Mouse (Mus musculus) olfactory bulb, adult 2 months (tissue): ENCODE results near the gene Dpp6. TPM values are rescaled to one million over a fixed set of nuclear protein-coding genes. Genes with fewer than 3 reads are reported as not detected.
A peak's percentile ranks its signal among the peaks of the same experiment; 100 is the strongest.

Experiments used
- H3K27ac ChIP-seq: fragments of 200-500 bp; 2 replicates; pipeline ENCODE4 v1.5.1; 2012; ENCODE audit warnings: low read depth, low read length; ENCODE audit not compliant: insufficient read depth
- H3K4me1 ChIP-seq: fragments of 200-500 bp; 2 replicates; pipeline ENCODE4 v1.6.1; 2012; ENCODE audit warnings: low read length; ENCODE audit not compliant: control insufficient read depth, insufficient read depth
- H3K4me3 ChIP-seq: fragments of 200-500 bp; 2 replicates; pipeline ENCODE4 v1.5.1; 2012; ENCODE audit warnings: mild to moderate bottlenecking, low read depth, low read length, moderate library complexity; ENCODE audit not compliant: insufficient read depth
- CTCF ChIP-seq: fragments of 200-500 bp; IDR thresholded peaks from 2 replicates; pipeline ENCODE4 v1.5.1; 2012; ENCODE audit warnings: low read depth, mild to moderate bottlenecking, low read length, moderate library complexity; ENCODE audit not compliant: insufficient read depth
- POLR2A ChIP-seq: fragments of 200-500 bp; IDR thresholded peaks from 2 replicates; pipeline ENCODE4 v1.6.1; 2012; ENCODE audit warnings: mild to moderate bottlenecking, low read depth, low read length, moderate library complexity; ENCODE audit not compliant: insufficient read depth
- WGBS: fragments of 180-500 bp; shearing (Covaris S2); methylation state at CpG from one replicate; pipeline ENCODE4 v1.1.7; 2018; 5-methylcytosine and 5-hydroxymethylcytosine counted together
- polyA plus RNA-seq: library from polyadenylated mRNA; stranded (reverse); fragments of >200 nt; gene quantifications from 2 replicates; pipeline ENCODE4 v1.2.4, GENCODE M21; 2012; ENCODE audit warnings: low replicate concordance; ENCODE audit not compliant: missing spikeins, insufficient read depth, insufficient read length

Gene Dpp6
- polyA plus RNA-seq, 1 experiment, result not detected

DNA sequence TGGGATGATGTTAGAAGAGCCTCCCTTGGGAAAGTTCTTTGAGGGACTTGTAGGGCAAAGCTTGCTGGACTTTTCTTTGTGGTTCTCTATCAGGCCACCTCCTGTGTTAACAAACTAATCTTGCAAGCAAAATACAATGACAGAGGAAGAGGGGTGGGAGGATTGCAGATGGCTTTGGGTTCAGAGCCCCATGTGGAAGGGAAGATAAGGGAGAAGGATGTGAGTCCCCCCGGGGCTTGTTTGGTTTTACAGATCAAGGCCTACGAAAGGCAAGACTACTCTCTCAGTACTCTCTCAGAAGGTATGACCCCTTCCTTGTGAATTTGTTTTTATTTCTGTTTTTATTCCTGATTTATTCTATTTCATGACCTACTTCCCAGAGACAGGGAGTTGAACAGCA lies 431.7 kb downstream of the Dpp6 start:
- Histone ChIP-seq H3K4me3 (no peak overlapping the region), H3K27ac (no peak overlapping the region), H3K4me1 (peaks cover 20% of the 10 kb centered on the region)
- TF ChIP-seq CTCF, result no peak
- no peak for TF ChIP-seq POLR2A
- 90% methylated on average over 2 of the region's 2 CpGs for WGBS

DNA sequence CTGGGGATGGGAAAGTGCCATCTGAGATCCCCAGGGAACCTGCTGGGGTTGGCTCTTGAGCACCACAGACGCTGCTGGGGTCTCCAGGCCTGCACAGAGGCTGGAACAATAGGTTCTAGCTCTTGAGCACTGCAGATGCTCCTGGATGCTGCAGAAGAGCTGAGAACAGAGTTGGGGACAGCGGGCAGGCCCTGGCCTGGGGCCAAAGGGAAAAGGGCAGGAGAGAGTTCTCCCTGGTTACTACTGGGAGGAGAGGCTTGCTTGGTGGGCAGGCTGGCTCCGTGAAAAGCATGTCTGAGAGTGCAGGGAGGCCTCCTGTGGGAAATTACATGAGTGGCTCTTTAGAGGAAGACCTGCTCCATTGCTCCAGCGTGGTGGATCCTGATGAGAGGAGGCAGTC lies 432.9 kb downstream of the Dpp6 start:
- no peak overlapping the region for H3K27ac ChIP-seq

DNA sequence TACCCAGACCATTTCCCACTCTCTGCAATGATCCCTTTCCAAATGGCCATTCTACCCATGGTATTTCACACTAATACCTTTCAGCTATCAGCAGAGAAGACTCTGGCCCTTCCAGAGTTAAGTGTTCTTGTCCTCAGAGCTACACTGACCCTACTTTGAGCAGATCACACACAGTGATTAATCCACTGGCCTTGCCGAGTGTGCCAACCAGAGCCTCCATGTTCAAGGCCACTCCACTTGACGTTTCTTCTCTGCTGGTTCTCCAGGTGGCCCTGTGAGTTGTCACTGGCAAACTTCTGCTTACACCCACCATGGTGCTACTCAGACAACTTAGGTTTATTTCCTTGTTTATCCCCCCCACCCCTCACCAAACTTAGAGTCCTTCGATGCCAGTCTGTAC lies 433.9 kb downstream of the Dpp6 start:
- 91% methylated on average over 3 of the region's 3 CpGs for WGBS
- H3K4me3 ChIP-seq, result no peak overlapping the region
- H3K4me1 ChIP-seq, result peaks cover 29% of the 10 kb centered on the region
- TF ChIP-seq POLR2A, result no peak
- TF ChIP-seq CTCF, result no peak
- H3K27ac ChIP-seq, result no peak overlapping the region

More for the DNA sequence above, 432.9 kb downstream of the Dpp6 start:
- TF ChIP-seq POLR2A, result no peak
- no peak for TF ChIP-seq CTCF
- Histone ChIP-seq H3K4me1 (peaks cover 26% of the 10 kb centered on the region), H3K4me3 (no peak overlapping the region)
- WGBS, result 55% methylated on average over 4 of the region's 4 CpGs

DNA sequence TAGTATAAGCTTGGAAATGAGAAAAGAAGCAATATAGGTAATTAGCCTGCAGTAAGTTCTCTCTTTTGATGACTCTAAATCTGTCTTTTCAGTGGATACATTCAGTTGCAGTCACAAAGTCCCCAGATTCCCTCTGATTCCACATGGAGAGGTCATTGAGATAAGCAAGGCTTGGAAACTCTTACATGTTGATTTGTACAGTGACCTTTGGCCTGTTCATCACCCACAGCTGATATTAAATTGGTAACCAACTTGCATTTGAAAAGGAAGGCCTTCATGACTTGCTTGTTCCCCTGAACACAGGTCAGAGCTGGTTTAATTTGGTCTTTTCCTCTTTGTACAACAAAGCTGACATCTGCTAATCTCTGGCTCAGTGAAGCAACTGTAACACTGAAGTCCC lies 434.4 kb downstream of the Dpp6 start:
- H3K4me3 ChIP-seq, result no peak overlapping the region
- peaks cover 32% of the 10 kb centered on the region for H3K4me1 ChIP-seq
- no peak overlapping the region for H3K27ac ChIP-seq
- TF ChIP-seq CTCF, result no peak
- no peak for TF ChIP-seq POLR2A

DNA sequence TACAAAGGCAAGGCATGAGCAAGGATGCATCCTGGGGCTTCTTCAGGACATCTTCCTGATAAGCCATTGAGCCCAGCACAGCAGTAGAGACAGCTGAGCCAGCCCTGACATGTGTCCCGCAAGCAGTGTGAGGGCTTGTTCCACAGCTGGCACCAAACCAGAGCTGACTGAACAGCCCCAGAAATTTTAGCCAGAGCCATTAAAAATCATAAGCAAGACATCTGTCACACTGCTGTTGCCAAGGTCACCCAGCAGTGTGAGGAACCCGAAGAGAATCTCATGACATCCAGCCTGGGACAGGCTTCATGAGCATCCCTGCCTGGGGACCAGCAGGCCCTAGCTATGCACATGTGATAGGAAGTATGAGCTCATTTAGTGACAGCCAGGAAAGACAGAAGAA lies 438.2 kb downstream of the Dpp6 start:
- Histone ChIP-seq H3K27ac (no peak overlapping the region), H3K4me3 (no peak overlapping the region), H3K4me1 (peaks cover 24% of the 10 kb centered on the region)
- no peak for TF ChIP-seq CTCF
- TF ChIP-seq POLR2A, result no peak
- 69% methylated on average over 2 of the region's 2 CpGs for WGBS

DNA sequence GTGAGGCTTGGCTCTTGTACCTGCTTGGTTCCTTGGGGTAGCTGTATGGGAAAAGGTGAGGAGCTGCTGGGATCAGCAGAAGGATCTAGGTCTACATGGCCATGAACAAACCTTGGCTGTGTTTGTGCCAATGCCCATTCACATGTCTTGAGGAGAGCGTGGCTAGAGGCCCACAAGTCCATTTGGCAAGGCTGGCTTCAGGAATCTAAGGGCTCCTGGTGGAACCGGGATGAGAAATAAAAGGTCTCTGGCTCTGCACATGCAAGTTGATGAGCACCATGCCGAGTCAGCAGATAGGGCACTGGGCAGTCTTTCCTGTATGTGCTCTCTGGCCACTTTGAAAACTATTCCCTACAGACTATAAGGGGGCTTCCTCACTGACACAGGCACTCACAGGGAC lies 441.6 kb downstream of the Dpp6 start:
- Histone ChIP-seq H3K4me1 (peaks cover 30% of the 10 kb centered on the region), H3K27ac (no peak overlapping the region), H3K4me3 (no peak overlapping the region)
- no peak for TF ChIP-seq CTCF
- no peak for TF ChIP-seq POLR2A
- WGBS, result 79% methylated on average over 3 of the region's 3 CpGs

DNA sequence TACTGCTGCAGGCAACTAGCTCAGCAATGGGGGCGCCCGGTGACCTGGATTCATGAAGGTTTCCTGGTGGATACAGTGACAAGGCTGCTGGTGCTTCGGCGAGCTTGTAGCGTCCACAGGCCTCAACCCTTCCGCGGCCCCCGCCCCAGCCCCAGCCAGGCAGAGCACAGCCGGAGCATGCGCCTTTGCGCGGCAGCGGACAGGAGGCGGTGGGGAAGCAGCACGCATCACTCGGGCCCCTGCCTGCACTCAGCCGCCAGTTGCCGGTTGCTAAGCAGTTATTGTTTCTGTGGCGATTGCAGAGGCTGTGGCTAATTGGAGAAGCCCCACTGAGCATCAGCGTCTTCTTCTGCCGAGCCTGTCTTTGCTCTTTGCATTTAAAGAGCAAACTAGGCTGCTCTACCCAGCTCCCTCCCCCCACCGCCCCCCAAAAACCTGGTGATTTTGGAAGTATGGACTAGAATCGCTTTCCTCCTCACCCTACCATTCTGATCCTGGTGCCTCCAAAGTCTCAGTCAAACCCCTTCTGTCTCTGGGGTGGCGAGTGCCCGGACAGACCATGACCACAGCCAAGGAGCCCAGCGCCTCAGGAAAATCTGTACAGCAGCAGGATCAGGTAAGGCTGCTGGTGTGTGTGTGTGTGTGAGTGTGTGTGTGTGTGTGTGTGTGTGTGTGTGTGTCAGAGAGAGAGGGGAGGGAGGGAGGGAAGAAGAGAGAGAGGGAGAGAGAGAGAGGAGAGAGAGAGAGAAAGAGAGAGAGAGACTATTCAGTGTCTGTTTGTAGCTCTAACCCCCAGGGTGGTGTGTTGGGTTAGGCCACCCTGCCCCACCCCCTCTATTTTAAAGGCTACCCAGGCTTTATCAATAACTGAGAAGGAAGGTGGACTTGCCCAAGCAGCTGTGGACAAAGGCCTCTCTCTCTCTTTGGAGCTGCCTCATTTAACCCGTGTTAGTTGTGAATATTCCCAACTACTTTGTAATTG lies 445.0 kb downstream of the Dpp6 start:
- 3% methylated on average over 27 of the region's 27 CpGs for WGBS
- TF ChIP-seq POLR2A, result no peak
- TF ChIP-seq CTCF, result no peak
- Histone ChIP-seq H3K27ac (peak overlapping the region; percentile 75), H3K4me1 (peaks cover 18% of the 10 kb centered on the region), H3K4me3 (peak overlapping the region; percentile 54)

DNA sequence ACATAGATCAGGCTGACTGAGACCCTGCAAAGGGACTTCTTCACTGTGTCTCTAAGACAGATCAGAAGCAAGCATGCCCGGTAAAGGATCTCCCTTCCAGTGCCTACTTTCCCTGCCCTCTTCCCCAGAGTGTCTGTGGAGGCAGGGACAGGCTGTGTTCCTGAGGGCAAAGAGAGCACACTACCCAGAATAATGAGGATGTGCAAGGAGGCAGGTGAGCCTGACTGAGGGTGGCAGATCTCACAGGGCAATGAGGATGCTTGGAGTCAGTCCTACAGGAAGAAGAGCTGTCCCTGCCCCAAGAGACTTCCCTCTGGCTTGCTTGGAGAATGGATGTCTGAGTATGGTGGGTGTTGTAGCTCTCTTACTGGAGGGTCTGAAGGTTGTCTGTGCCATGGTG lies 445.7 kb downstream of the Dpp6 start:
- H3K27ac ChIP-seq, result peak overlapping the region; percentile 75
- peaks cover 18% of the 10 kb centered on the region for H3K4me1 ChIP-seq
- 9% methylated on average over 1 of the region's 1 CpGs for WGBS
- H3K4me3 ChIP-seq, result peak overlapping the region; percentile 54
- no peak for TF ChIP-seq CTCF
- no peak for TF ChIP-seq POLR2A

DNA sequence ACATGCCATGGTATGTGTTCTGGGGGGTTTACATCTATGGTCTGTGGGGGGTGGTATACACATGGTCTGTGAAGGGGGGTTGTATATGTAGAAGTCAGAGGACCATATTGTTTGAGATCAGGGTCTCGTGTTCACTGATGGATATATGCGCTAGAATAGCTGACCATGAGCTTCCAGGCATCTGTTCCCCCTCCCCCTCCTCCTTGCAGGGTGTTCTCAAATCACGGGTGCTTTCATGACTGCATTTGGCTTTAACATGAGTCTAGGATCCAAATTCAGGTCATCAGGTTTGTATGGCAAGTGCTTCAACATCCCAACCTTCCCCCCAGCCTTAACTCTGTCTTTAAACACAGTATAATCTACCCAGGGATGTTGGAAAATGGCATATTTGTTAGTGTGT lies 448.3 kb downstream of the Dpp6 start:
- H3K27ac ChIP-seq, result no peak overlapping the region
- TF ChIP-seq POLR2A (no peak), CTCF (no peak)
- H3K4me3 ChIP-seq, result no peak overlapping the region
- WGBS, result 58% methylated on average over 3 of the region's 3 CpGs
- H3K4me1 ChIP-seq, result peaks cover 14% of the 10 kb centered on the region

DNA sequence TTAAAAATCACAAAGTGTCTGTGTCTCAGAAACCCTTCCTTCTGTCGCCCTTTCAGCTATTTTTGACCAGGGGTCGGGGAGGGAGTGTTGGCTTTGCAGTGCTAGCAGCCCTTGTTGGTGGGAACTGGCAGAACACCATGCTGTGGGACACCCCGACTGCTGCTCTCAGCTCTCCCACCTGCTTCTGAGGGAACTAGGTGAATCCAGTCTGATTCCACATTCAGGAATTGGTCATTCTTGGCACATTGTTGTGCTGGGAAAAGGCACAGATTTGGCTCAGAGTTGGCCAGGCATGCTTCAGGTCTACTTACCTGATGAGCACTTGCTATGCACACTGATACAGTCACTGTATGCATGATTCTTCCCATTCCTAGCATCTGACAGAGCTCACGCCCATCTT lies 454.3 kb downstream of the Dpp6 start:
- WGBS, result 89% methylated on average over 4 of the region's 4 CpGs
- TF ChIP-seq CTCF (no peak), POLR2A (no peak)
- peaks cover 11% of the 10 kb centered on the region; the same call in 1 of the 2 replicates for H3K4me1 ChIP-seq
- no peak overlapping the region for H3K4me3 ChIP-seq
- H3K27ac ChIP-seq, result no peak overlapping the region
